Mouse (Mus musculus) liver, embryonic 15.5 days (tissue): ENCODE measurements at regions not wholly inside any gene's neighbourhood (a gene's known extent, or its start where the extent isn't known, plus 50 kb on each side); places are given as distances from the start of the nearest gene placed in this dataset.

Source experiments
- ATAC-seq: fragments of 200-750 bp; cut with Nextera tagmentation; 2 replicates; pipeline ENCODE4 v1.8.0; 2017; ENCODE audit warnings: moderate number of reproducible peaks, mild to moderate bottlenecking, moderate library complexity; ENCODE audit not compliant: insufficient read depth
- H3K27ac ChIP-seq: fragments of 300-500 bp; sonication (generic); replicated peaks from 2 replicates; pipeline ENCODE4 v1.5.1; 2015; ENCODE audit warnings: mild to moderate bottlenecking, inconsistent platforms
- H3K27me3 ChIP-seq: fragments of 300-500 bp; sonication (generic); 2 replicates; pipeline ENCODE4 v1.6.1; 2015; ENCODE audit warnings: mild to moderate bottlenecking, inconsistent platforms
- H3K36me3 ChIP-seq: fragments of 300-500 bp; sonication (generic); replicated peaks from 2 replicates; pipeline ENCODE4 v1.6.1; 2015; ENCODE audit warnings: moderate library complexity, mild to moderate bottlenecking, inconsistent platforms
- H3K4me1 ChIP-seq: fragments of 300-500 bp; sonication (generic); replicated peaks from 2 replicates; pipeline ENCODE4 v1.6.1; 2015; ENCODE audit warnings: inconsistent platforms
- H3K4me2 ChIP-seq: fragments of 300-500 bp; sonication (generic); 2 replicates; pipeline ENCODE4 v1.6.1; 2015; ENCODE audit warnings: moderate library complexity, mild to moderate bottlenecking, inconsistent platforms
- H3K4me3 ChIP-seq: fragments of 300-500 bp; sonication (generic); replicated peaks from 2 replicates; pipeline ENCODE4 v1.5.1; 2015; ENCODE audit warnings: mild to moderate bottlenecking, inconsistent platforms
- H3K9ac ChIP-seq: fragments of 300-500 bp; sonication (generic); 2 replicates; pipeline ENCODE4 v1.6.1; 2015; ENCODE audit warnings: moderate library complexity, mild to moderate bottlenecking, inconsistent platforms
- H3K9me3 ChIP-seq: fragments of 300-500 bp; sonication (generic); replicated peaks from 2 replicates; pipeline ENCODE4 v1.6.1; 2016; ENCODE audit warnings: inconsistent platforms
- WGBS: fragments of 180-500 bp; shearing (Covaris S2); methylation state at CpG from one replicate; pipeline ENCODE4 v1.1.7; 2015; ENCODE audit warnings: mixed read lengths; ENCODE audit not compliant: insufficient replicate concordance; 5-methylcytosine and 5-hydroxymethylcytosine counted together

- Histone ChIP-seq H3K4me2 (no peak overlapping the region), H3K9ac (no peak overlapping the region), H3K4me3 (no peak overlapping the region), H3K9me3 (no peaks in the 10 kb centered on the region), H3K27me3 (no peaks in the 10 kb centered on the region), H3K36me3 (no peaks in the 10 kb centered on the region), H3K27ac (no peak overlapping the region), H3K4me1 (no peaks in the 10 kb centered on the region)
- ATAC-seq = no peak
- 65% methylated on average over 5 of the region's 5 CpGs for WGBS
These were observed 85.6 kb upstream of the Slc35f3 start for GRCm38 (mm10) chr8:126212802-126213201.

GRCm38 (mm10) chr8:126214571-126214970, 83.8 kb upstream of the Slc35f3 start:
- Histone ChIP-seq H3K27me3 (no peaks in the 10 kb centered on the region), H3K4me2 (no peak overlapping the region), H3K9ac (no peak overlapping the region), H3K4me1 (no peaks in the 10 kb centered on the region), H3K9me3 (no peaks in the 10 kb centered on the region), H3K27ac (no peak overlapping the region), H3K4me3 (no peak overlapping the region), H3K36me3 (no peaks in the 10 kb centered on the region)
- ATAC-seq = no peak
- 64% methylated on average over 1 of the region's 1 CpGs for WGBS

DNA sequence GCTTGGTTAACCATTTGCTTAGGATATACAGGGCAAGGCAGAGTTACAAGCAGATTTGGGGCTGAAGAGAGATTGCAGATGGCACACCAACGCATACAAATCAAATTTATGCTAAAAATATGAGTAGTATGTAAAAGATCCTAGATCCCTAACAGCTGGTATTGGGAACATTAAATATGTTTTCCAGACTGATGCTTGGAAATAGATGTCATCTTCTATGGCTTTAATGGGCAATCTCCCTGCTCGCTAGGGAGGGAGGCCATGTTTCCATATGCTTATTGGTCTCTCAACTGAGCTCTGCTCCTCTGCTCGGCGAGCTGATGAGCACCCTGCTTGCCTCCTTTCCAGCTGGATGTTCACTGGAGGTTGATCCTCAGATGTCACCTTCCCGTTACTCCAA, 82.0 kb upstream of the Slc35f3 start:
- no peak overlapping the region for H3K4me3 ChIP-seq
- no peak overlapping the region for H3K9ac ChIP-seq
- WGBS = 59% methylated on average over 5 of the region's 5 CpGs
- H3K27me3 ChIP-seq = no peaks in the 10 kb centered on the region
- H3K27ac ChIP-seq = no peak overlapping the region
- no peak for ATAC-seq
- no peaks in the 10 kb centered on the region for H3K9me3 ChIP-seq
- H3K4me2 ChIP-seq = no peak overlapping the region
- H3K36me3 ChIP-seq = no peaks in the 10 kb centered on the region
- H3K4me1 ChIP-seq = no peaks in the 10 kb centered on the region

GRCm38 (mm10) chr8:126221631-126222030, 76.7 kb upstream of the Slc35f3 start:
- Histone ChIP-seq H3K4me1 (no peaks in the 10 kb centered on the region), H3K27me3 (no peaks in the 10 kb centered on the region), H3K27ac (no peak overlapping the region), H3K4me3 (no peak overlapping the region), H3K9me3 (no peaks in the 10 kb centered on the region), H3K9ac (no peak overlapping the region), H3K4me2 (no peak overlapping the region), H3K36me3 (no peaks in the 10 kb centered on the region)
- ATAC-seq = no peak
- 44% methylated on average over 1 of the region's 1 CpGs for WGBS

GRCm38 (mm10) chr8:126231801-126232200, 66.6 kb upstream of the Slc35f3 start:
- no peak overlapping the region for H3K4me3 ChIP-seq
- H3K36me3 ChIP-seq = no peaks in the 10 kb centered on the region
- H3K4me2 ChIP-seq = no peak overlapping the region
- WGBS = 57% methylated on average over 1 of the region's 1 CpGs
- no peaks in the 10 kb centered on the region; the same call in 1 of the 2 replicates for H3K27me3 ChIP-seq
- H3K27ac ChIP-seq = no peak overlapping the region
- H3K9me3 ChIP-seq = no peaks in the 10 kb centered on the region
- H3K9ac ChIP-seq = no peak overlapping the region
- H3K4me1 ChIP-seq = no peaks in the 10 kb centered on the region
- no peak for ATAC-seq

DNA sequence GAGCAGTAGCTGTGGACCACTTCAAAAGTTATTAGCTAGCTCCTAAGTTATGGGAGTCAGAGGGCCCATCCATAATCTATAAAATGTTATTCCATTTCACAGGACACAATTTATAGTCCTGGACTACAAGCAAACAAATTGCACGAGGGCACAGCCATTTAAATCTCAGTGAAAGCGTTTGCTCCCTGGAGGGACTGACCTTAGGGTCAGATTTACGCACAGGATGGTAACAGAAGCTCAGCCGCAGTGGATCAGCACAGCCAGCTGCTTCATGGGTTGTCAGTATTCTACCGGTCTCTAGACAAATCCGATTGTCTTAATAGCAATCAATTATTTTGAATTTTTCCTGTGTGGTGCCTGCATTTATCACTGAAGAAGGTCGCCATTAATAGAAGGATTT, 65.8 kb upstream of the Slc35f3 start:
- WGBS = 56% methylated on average over 7 of the region's 7 CpGs
- H3K27ac ChIP-seq = no peak overlapping the region
- no peaks in the 10 kb centered on the region; the same call in 1 of the 2 replicates for H3K27me3 ChIP-seq
- no peak overlapping the region for H3K9ac ChIP-seq
- no peak overlapping the region for H3K4me2 ChIP-seq
- no peaks in the 10 kb centered on the region for H3K9me3 ChIP-seq
- H3K36me3 ChIP-seq = no peaks in the 10 kb centered on the region
- no peak overlapping the region for H3K4me3 ChIP-seq
- no peaks in the 10 kb centered on the region for H3K4me1 ChIP-seq
- no peak for ATAC-seq

GRCm38 (mm10) chr8:126239684-126240083, 58.7 kb upstream of the Slc35f3 start:
- Histone ChIP-seq H3K9ac (no peak overlapping the region), H3K27ac (no peak overlapping the region), H3K36me3 (no peaks in the 10 kb centered on the region), H3K4me3 (no peak overlapping the region), H3K4me2 (no peak overlapping the region), H3K4me1 (no peaks in the 10 kb centered on the region), H3K9me3 (no peaks in the 10 kb centered on the region), H3K27me3 (no peaks in the 10 kb centered on the region; the same call in 1 of the 2 replicates)
- no peak for ATAC-seq

DNA sequence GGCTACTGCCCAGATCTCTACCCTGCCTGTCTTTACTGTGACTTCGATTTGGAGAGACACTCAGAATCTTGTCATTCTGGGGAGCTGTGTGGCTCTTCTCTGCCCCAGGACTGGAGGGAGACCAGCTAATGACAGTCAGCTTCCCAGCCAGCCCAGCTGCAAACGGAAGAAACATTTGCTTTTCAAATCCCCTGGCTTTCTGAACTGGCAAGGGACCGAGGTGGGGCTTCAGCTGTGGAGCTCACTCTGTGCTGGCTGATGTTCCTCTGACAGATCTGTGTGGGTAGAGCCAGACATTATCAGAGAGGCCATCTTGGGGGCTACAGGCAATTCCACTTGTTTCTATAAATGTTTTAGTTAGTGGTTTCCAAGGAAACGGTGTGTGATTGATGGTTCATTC, 54.0 kb upstream of the Slc35f3 start:
- H3K4me2 ChIP-seq = no peak overlapping the region
- H3K4me3 ChIP-seq = no peak overlapping the region
- no peaks in the 10 kb centered on the region for H3K27me3 ChIP-seq
- no peak overlapping the region for H3K27ac ChIP-seq
- H3K36me3 ChIP-seq = no peaks in the 10 kb centered on the region
- ATAC-seq = no peak
- no peaks in the 10 kb centered on the region for H3K4me1 ChIP-seq
- no peak overlapping the region for H3K9ac ChIP-seq
- no peaks in the 10 kb centered on the region for H3K9me3 ChIP-seq
- 34% methylated on average over 4 of the region's 4 CpGs for WGBS
